Mouse (Mus musculus) cerebellum, adult 2 months (tissue): Measurements from ENCODE around the gene Sar1a.

ENCODE experiments used
- CTCF ChIP-seq: fragments of 200-500 bp; IDR thresholded peaks from 2 replicates; pipeline ENCODE4 v1.5.1; 2011; ENCODE audit warnings: low read depth, mild to moderate bottlenecking, control low read depth, low read length, moderate library complexity, borderline replicate concordance; ENCODE audit not compliant: insufficient read depth
- POLR2A ChIP-seq: fragments of 200-500 bp; IDR thresholded peaks from 2 replicates; pipeline ENCODE4 v1.6.1; 2011; ENCODE audit warnings: low read length, control low read depth, borderline replicate concordance; ENCODE audit not compliant: insufficient read depth

- TF ChIP-seq CTCF (no peak), POLR2A (no peak)
These were observed 62.2 kb downstream of the Sar1a start for GRCm38 (mm10) chr10:61742336-61742735.
